9 mouse cellular contexts compared by ENCODE assay signal in genomic region chr2:130827410-130827809, GRCm38 (mm10).
DNase-seq lines count a peak whose midpoint lies in the region; ATAC-seq and TF ChIP-seq lines count a peak whose summit lies in the region.
"Had no signal": no experiment of that assay in that cellular context is flagged by ENCODE, and none has a peak within 500 bp of the region (broad histone marks: within the 10 kb centered on the region; RNA-seq: fewer than 3 reads in every experiment).

No protein-coding gene starts in this region.

- no peak for DNase-seq in forebrain, embryonic 10.5 days (ENCODE audit: extremely low spot score, low spot score)
- DNase-seq in adrenal gland, postnatal 10 days, result peak; percentile 72
- DNase-seq in heart, postnatal 0 days (ENCODE audit: low spot score), result peak; percentile 68
- peak; percentile 86 for DNase-seq in kidney, postnatal 14 days
- peak; percentile 50 for DNase-seq in lung, postnatal 14 days
- no peak for DNase-seq in stomach, postnatal 0 days (ENCODE audit: low spot score)
- no peak for DNase-seq in yolk sac, embryonic 10.5 days (ENCODE audit: low spot score)

- no peaks in the 10 kb centered on the region for H3K36me3 ChIP-seq in forebrain, embryonic 16.5 days (ENCODE audit: control insufficient read depth, insufficient read depth)
- H3K36me3 ChIP-seq in forebrain, embryonic 10.5 days (replicated peaks), result no peaks in the 10 kb centered on the region; the same call in none of the 2 replicates
- H3K36me3 ChIP-seq in heart, postnatal 0 days (replicated peaks; ENCODE audit: control insufficient read depth, insufficient read depth, low read length), result peaks cover 11% of the 10 kb centered on the region; the same call in 1 of the 2 replicates
- H3K36me3 ChIP-seq in stomach, postnatal 0 days (ENCODE audit: control insufficient read depth, insufficient read depth, low read length), result peaks cover 3% of the 10 kb centered on the region; the same call in 1 of the 2 replicates

- H3K4me3 ChIP-seq in forebrain, embryonic 16.5 days (replicated peaks; ENCODE audit: low read length), result no peak overlapping the region
- H3K4me3 ChIP-seq in forebrain, embryonic 10.5 days, result no peak overlapping the region
- H3K4me3 ChIP-seq in heart, postnatal 0 days (ENCODE audit: low read depth, low read length), result no peak overlapping the region
- H3K4me3 ChIP-seq in stomach, postnatal 0 days (ENCODE audit: low read depth, low read length), result no peak overlapping the region
- H3K4me3 ChIP-seq: myocyte had no signal

- no peak for TF ChIP-seq CTCF in heart, postnatal 0 days (IDR thresholded peaks at IDR 0.05; ENCODE audit: low read depth)
- TF ChIP-seq CTCF in stomach, postnatal 0 days (IDR thresholded peaks at IDR 0.05; ENCODE audit: low read depth), result no peak

- ATAC-seq in forebrain, embryonic 16.5 days, result 0 out of 2 replicates have a peak, but pooled peaks have one; percentile 45
- ATAC-seq in heart, postnatal 0 days (ENCODE audit: insufficient read depth, low read depth), result peak; percentile 54; the same call in 1 of the 2 replicates
- no peak for ATAC-seq in stomach, postnatal 0 days (ENCODE audit: low FRiP score, low TSS enrichment)

- no peak overlapping the region for H3K9ac ChIP-seq in forebrain, embryonic 16.5 days (replicated peaks; ENCODE audit: low read depth, low read length)
- no peak overlapping the region for H3K9ac ChIP-seq in heart, postnatal 0 days (replicated peaks; ENCODE audit: low read depth, low read length)
- H3K9ac ChIP-seq in stomach, postnatal 0 days (ENCODE audit: low read length), result no peak overlapping the region

- H3K9me3 ChIP-seq in forebrain, embryonic 16.5 days (ENCODE audit: control insufficient read depth, low read length), result no peaks in the 10 kb centered on the region
- no peaks in the 10 kb centered on the region for H3K9me3 ChIP-seq in forebrain, embryonic 10.5 days
- H3K9me3 ChIP-seq in heart, postnatal 0 days (replicated peaks; ENCODE audit: control insufficient read depth, low read length), result no peaks in the 10 kb centered on the region
- no peaks in the 10 kb centered on the region for H3K9me3 ChIP-seq in stomach, postnatal 0 days (ENCODE audit: control insufficient read depth, low read length)

- no peaks in the 10 kb centered on the region; the same call in 1 of the 2 replicates for H3K4me1 ChIP-seq in forebrain, embryonic 16.5 days (replicated peaks; ENCODE audit: control insufficient read depth, insufficient read depth, low read length)
- H3K4me1 ChIP-seq in forebrain, embryonic 10.5 days, result no peaks in the 10 kb centered on the region
- peaks cover 14% of the 10 kb centered on the region for H3K4me1 ChIP-seq in heart, postnatal 0 days (ENCODE audit: control insufficient read depth, insufficient read depth)
- H3K4me1 ChIP-seq in stomach, postnatal 0 days (replicated peaks; ENCODE audit: control insufficient read depth, insufficient read depth), result no peaks in the 10 kb centered on the region

- no peak for TF ChIP-seq EP300 in heart, postnatal 0 days (IDR thresholded peaks at IDR 0.05; ENCODE audit: low read depth)
- TF ChIP-seq EP300 in stomach, postnatal 0 days (optimal IDR thresholded peaks at IDR 0.05), result no peak

- 27% methylated on average over 2 of the region's 2 CpGs for WGBS in forebrain, embryonic 16.5 days
- WGBS in forebrain, embryonic 10.5 days, result 72% methylated on average over 2 of the region's 2 CpGs
- whole genome bisulfite sequencing in heart, postnatal 0 days, result 35% methylated on average over 2 of the region's 2 CpGs
- 54% methylated on average over 2 of the region's 2 CpGs for WGBS in stomach, postnatal 0 days

- no peak overlapping the region for H3K4me2 ChIP-seq in forebrain, embryonic 16.5 days (ENCODE audit: low read length)
- no peak overlapping the region for H3K4me2 ChIP-seq in heart, postnatal 0 days (ENCODE audit: low read depth, low read length)
- no peak overlapping the region for H3K4me2 ChIP-seq in stomach, postnatal 0 days (replicated peaks; ENCODE audit: low read depth)

- H3K27ac ChIP-seq in forebrain, embryonic 16.5 days (ENCODE audit: low read length), result no peak overlapping the region
- H3K27ac ChIP-seq in forebrain, embryonic 10.5 days, result no peak overlapping the region
- H3K27ac ChIP-seq in heart, postnatal 0 days (ENCODE audit: low read depth), result peak overlapping the region; percentile 55
- H3K27ac ChIP-seq in stomach, postnatal 0 days (replicated peaks), result no peak overlapping the region

- no peaks in the 10 kb centered on the region for H3K27me3 ChIP-seq in forebrain, embryonic 16.5 days (replicated peaks; ENCODE audit: control insufficient read depth, insufficient read depth, low read length)
- H3K27me3 ChIP-seq in forebrain, embryonic 10.5 days (ENCODE audit: poor library complexity, severe bottlenecking), result no peaks in the 10 kb centered on the region
- H3K27me3 ChIP-seq in heart, postnatal 0 days (ENCODE audit: control insufficient read depth, insufficient read depth, low read length), result no peaks in the 10 kb centered on the region
- no peaks in the 10 kb centered on the region for H3K27me3 ChIP-seq in stomach, postnatal 0 days (ENCODE audit: control insufficient read depth, insufficient read depth, low read length)

Comparison
In these comparisons a context has a peak if more than half of its experiments do, and no peak if none do; other contexts are left out.
1. DNase-seq: peak in adrenal gland, postnatal 10 days (single experiment), heart, postnatal 0 days (single experiment), kidney, postnatal 14 days (single experiment) and lung, postnatal 14 days (single experiment); none in forebrain, embryonic 10.5 days (single experiment), stomach, postnatal 0 days (single experiment) and yolk sac, embryonic 10.5 days (single experiment).